Mouse (Mus musculus) neural tube, embryonic 15.5 days (tissue): ENCODE measurements around the gene B830017H08Rik. TPM values are rescaled to one million over a fixed set of nuclear protein-coding genes. Genes with fewer than 3 reads are reported as not detected.
A peak's percentile ranks its signal among the peaks of the same experiment; 100 is the strongest.

ENCODE experiments used
- ATAC-seq: fragments of 200-750 bp; cut with Nextera tagmentation; 2 replicates; pipeline ENCODE4 v1.8.0; 2017; ENCODE audit warnings: mild to moderate bottlenecking, moderate TSS enrichment, moderate library complexity; ENCODE audit not compliant: low FRiP score
- H3K27ac ChIP-seq: fragments of 300-500 bp; sonication (generic); replicated peaks from 2 replicates; pipeline ENCODE4 v1.5.1; 2015; ENCODE audit warnings: mild to moderate bottlenecking, inconsistent platforms
- H3K27me3 ChIP-seq: fragments of 300-500 bp; sonication (generic); replicated peaks from 2 replicates; pipeline ENCODE4 v1.6.1; 2015; ENCODE audit warnings: inconsistent platforms
- H3K36me3 ChIP-seq: fragments of 300-500 bp; sonication (generic); 2 replicates; pipeline ENCODE4 v1.6.1; 2015; ENCODE audit warnings: inconsistent platforms
- H3K4me1 ChIP-seq: fragments of 300-500 bp; sonication (generic); 2 replicates; pipeline ENCODE4 v1.6.1; 2015; ENCODE audit warnings: inconsistent platforms
- H3K4me2 ChIP-seq: fragments of 300-500 bp; sonication (generic); 2 replicates; pipeline ENCODE4 v1.6.1; 2015; ENCODE audit warnings: inconsistent platforms, mild to moderate bottlenecking, moderate library complexity
- H3K4me3 ChIP-seq: fragments of 300-500 bp; sonication (generic); replicated peaks from 2 replicates; pipeline ENCODE4 v1.5.1; 2015; ENCODE audit warnings: mild to moderate bottlenecking, inconsistent platforms
- H3K9ac ChIP-seq: fragments of 300-500 bp; sonication (generic); replicated peaks from 2 replicates; pipeline ENCODE4 v1.6.1; 2015; ENCODE audit warnings: mild to moderate bottlenecking, inconsistent platforms
- H3K9me3 ChIP-seq: fragments of 300-500 bp; sonication (generic); replicated peaks from 2 replicates; pipeline ENCODE4 v1.6.1; 2016; ENCODE audit warnings: inconsistent platforms
- WGBS: fragments of 180-500 bp; shearing (Covaris S2); methylation state at CpG from one replicate; pipeline ENCODE4 v1.1.7; 2015; ENCODE audit warnings: mixed read lengths; 5-methylcytosine and 5-hydroxymethylcytosine counted together
- polyA plus RNA-seq: library from polyadenylated mRNA; unstranded; fragments of >200 nt; fragmentation: Nextera tagmentation; extraction: Ambion mirVana; gene quantifications from 2 replicates; pipeline ENCODE4 v1.2.1, GENCODE M21; 2015

Gene B830017H08Rik
- 4.0 and 5.3 TPM in 2 replicates for polyA plus RNA-seq

- Histone ChIP-seq H3K4me2 (peak within 1 kb of the TSS; percentile 92), H3K36me3 (no peaks in the 10 kb centered on the region), H3K27ac (peak within 1 kb of the TSS; percentile 88), H3K9ac (peak within 1 kb of the TSS; percentile 74), H3K27me3 (peaks cover 46% of the 10 kb centered on the region), H3K9me3 (no peaks in the 10 kb centered on the region), H3K4me3 (peak within 1 kb of the TSS; percentile 67), H3K4me1 (peaks cover 43% of the 10 kb centered on the region)
- no peak for ATAC-seq
- 26% methylated on average over 7 of the region's 7 CpGs for WGBS
These were observed at the start of gene B830017H08Rik for GRCm38 (mm10) chr16:17832821-17833220. TSS of gene B830017H08Rik (plus strand) at chr16:17833121.

GRCm38 (mm10) chr16:17785337-17785736 lies 47.6 kb upstream of the B830017H08Rik start:
- Histone ChIP-seq H3K36me3 (peaks cover 70% of the 10 kb centered on the region), H3K9me3 (no peaks in the 10 kb centered on the region), H3K9ac (no peak overlapping the region), H3K4me2 (no peak overlapping the region), H3K4me3 (no peak overlapping the region), H3K27ac (no peak overlapping the region), H3K4me1 (no peaks in the 10 kb centered on the region), H3K27me3 (no peaks in the 10 kb centered on the region)
- WGBS: 70% methylated on average over 3 of the region's 3 CpGs
- ATAC-seq: no peak

GRCm38 (mm10) chr16:17792728-17793127 lies 40.2 kb upstream of the B830017H08Rik start:
- H3K36me3 ChIP-seq: peaks cover 50% of the 10 kb centered on the region
- no peak overlapping the region for H3K4me3 ChIP-seq
- WGBS: 59% methylated on average over 3 of the region's 3 CpGs
- no peak overlapping the region for H3K9ac ChIP-seq
- peaks cover 12% of the 10 kb centered on the region for H3K4me1 ChIP-seq
- no peak for ATAC-seq
- no peak overlapping the region for H3K4me2 ChIP-seq
- peaks cover 30% of the 10 kb centered on the region for H3K27me3 ChIP-seq
- H3K9me3 ChIP-seq: no peaks in the 10 kb centered on the region
- no peak overlapping the region for H3K27ac ChIP-seq

- H3K27ac ChIP-seq: no peak overlapping the region
- no peaks in the 10 kb centered on the region for H3K9me3 ChIP-seq
- peaks cover 24% of the 10 kb centered on the region for H3K4me1 ChIP-seq
- peaks cover 42% of the 10 kb centered on the region for H3K27me3 ChIP-seq
- H3K4me3 ChIP-seq: no peak overlapping the region
- peaks cover 40% of the 10 kb centered on the region for H3K36me3 ChIP-seq
- 89% methylated on average over 4 of the region's 4 CpGs for WGBS
- H3K4me2 ChIP-seq: no peak overlapping the region
- no peak for ATAC-seq
- H3K9ac ChIP-seq: no peak overlapping the region
These were observed 38.9 kb upstream of the B830017H08Rik start for GRCm38 (mm10) chr16:17794047-17794446.

GRCm38 (mm10) chr16:17795643-17796042 lies 37.3 kb upstream of the B830017H08Rik start:
- Histone ChIP-seq H3K9me3 (no peaks in the 10 kb centered on the region), H3K4me3 (no peak overlapping the region), H3K4me1 (peaks cover 26% of the 10 kb centered on the region), H3K9ac (no peak overlapping the region), H3K27me3 (peaks cover 56% of the 10 kb centered on the region), H3K4me2 (no peak overlapping the region), H3K27ac (no peak overlapping the region), H3K36me3 (peaks cover 27% of the 10 kb centered on the region)
- WGBS: 58% methylated on average over 5 of the region's 5 CpGs
- ATAC-seq: no peak

GRCm38 (mm10) chr16:17796519-17796918 lies 36.4 kb upstream of the B830017H08Rik start:
- no peak for ATAC-seq
- Histone ChIP-seq H3K4me1 (peaks cover 26% of the 10 kb centered on the region), H3K4me3 (peak overlapping the region; percentile 49), H3K4me2 (peak overlapping the region; percentile 79), H3K36me3 (peaks cover 20% of the 10 kb centered on the region), H3K9ac (no peak overlapping the region), H3K27me3 (peaks cover 65% of the 10 kb centered on the region), H3K9me3 (no peaks in the 10 kb centered on the region), H3K27ac (no peak overlapping the region)

GRCm38 (mm10) chr16:17796971-17797811 lies 35.7 kb upstream of the B830017H08Rik start, which contains the start of gene Scarf2:
TSS of gene Scarf2 (plus strand) at chr16:17797282.
- ATAC-seq: peak; percentile 22; the same call in 1 of the 2 replicates
- WGBS: 2% methylated on average over 70 of the region's 81 CpGs
- Histone ChIP-seq H3K27me3 (peaks cover 71% of the 10 kb centered on the region), H3K4me3 (peak within 1 kb of the TSS; percentile 49), H3K9me3 (no peaks in the 10 kb centered on the region), H3K9ac (peak within 1 kb of the TSS; percentile 55), H3K4me1 (peaks cover 32% of the 10 kb centered on the region), H3K36me3 (peaks cover 14% of the 10 kb centered on the region), H3K4me2 (peak within 1 kb of the TSS; percentile 79), H3K27ac (peak within 1 kb of the TSS; percentile 42; the same call in 1 of the 2 replicates)

- Histone ChIP-seq H3K27me3 (peaks cover 78% of the 10 kb centered on the region), H3K4me3 (peak overlapping the region; percentile 49), H3K4me2 (peak overlapping the region; percentile 79), H3K9me3 (no peaks in the 10 kb centered on the region), H3K4me1 (peaks cover 38% of the 10 kb centered on the region), H3K27ac (peak overlapping the region; percentile 42; the same call in 1 of the 2 replicates), H3K36me3 (peaks cover 8% of the 10 kb centered on the region), H3K9ac (no peak overlapping the region)
- WGBS: 4% methylated on average over 29 of the region's 29 CpGs
- no peak for ATAC-seq
These were observed 35.1 kb upstream of the B830017H08Rik start for GRCm38 (mm10) chr16:17797812-17798311.

- Histone ChIP-seq H3K4me1 (peaks cover 45% of the 10 kb centered on the region), H3K27ac (0 out of 2 replicates have a peak overlapping the region, but pooled peaks have one; percentile 42), H3K4me2 (peak overlapping the region; percentile 79), H3K27me3 (peaks cover 85% of the 10 kb centered on the region), H3K9me3 (no peaks in the 10 kb centered on the region), H3K9ac (no peak overlapping the region), H3K36me3 (peaks cover 2% of the 10 kb centered on the region; the same call in 1 of the 2 replicates), H3K4me3 (peak overlapping the region; percentile 49)
- ATAC-seq: no peak
- 2% methylated on average over 33 of the region's 45 CpGs for WGBS
These were observed 34.4 kb upstream of the B830017H08Rik start for GRCm38 (mm10) chr16:17798321-17799180.

GRCm38 (mm10) chr16:17799584-17799983 lies 33.3 kb upstream of the B830017H08Rik start:
- Histone ChIP-seq H3K9me3 (no peaks in the 10 kb centered on the region), H3K4me3 (no peak overlapping the region), H3K27ac (no peak overlapping the region), H3K4me2 (no peak overlapping the region), H3K9ac (no peak overlapping the region), H3K4me1 (peaks cover 55% of the 10 kb centered on the region), H3K27me3 (peaks cover 92% of the 10 kb centered on the region), H3K36me3 (no peaks in the 10 kb centered on the region)
- no peak for ATAC-seq

GRCm38 (mm10) chr16:17801777-17802455 lies 31.0 kb upstream of the B830017H08Rik start:
- Histone ChIP-seq H3K9ac (no peak overlapping the region), H3K27ac (no peak overlapping the region), H3K27me3 (peaks cover 89% of the 10 kb centered on the region), H3K4me2 (peak overlapping the region; percentile 70), H3K4me1 (peaks cover 65% of the 10 kb centered on the region), H3K9me3 (no peaks in the 10 kb centered on the region), H3K36me3 (no peaks in the 10 kb centered on the region), H3K4me3 (peak overlapping the region; percentile 39)
- WGBS: 6% methylated on average over 7 of the region's 7 CpGs
- no peak for ATAC-seq
